Mouse (Mus musculus) forebrain, embryonic 11.5 days (tissue): ENCODE data around the gene Fth1. TPM values are rescaled to one million over a fixed set of nuclear protein-coding genes. Genes with fewer than 3 reads are reported as not detected.

Source experiments
- ATAC-seq: fragments of 200-750 bp; cut with Nextera tagmentation; replicated peaks from 2 replicates; pipeline ENCODE4 v1.8.0; 2017; ENCODE audit warnings: moderate TSS enrichment; ENCODE audit not compliant: low FRiP score
- DNase-seq: peaks from one replicate; pipeline ENCODE4 v3.0.0-alpha.2; 2017; ENCODE audit warnings: low spot score
- H3K27ac ChIP-seq: fragments of 300-500 bp; sonication (generic); 2 replicates; pipeline ENCODE4 v1.5.1; 2014; ENCODE audit warnings: low read depth, low read length
- H3K27me3 ChIP-seq: fragments of 300-500 bp; sonication (generic); 2 replicates; pipeline ENCODE4 v1.6.1; 2014; ENCODE audit warnings: mild to moderate bottlenecking, low read length, mixed read lengths; ENCODE audit not compliant: control insufficient read depth, insufficient read depth
- H3K36me3 ChIP-seq: fragments of 300-500 bp; sonication (generic); 2 replicates; pipeline ENCODE4 v1.6.1; 2014; ENCODE audit warnings: mild to moderate bottlenecking, low read length, moderate library complexity, mixed read lengths; ENCODE audit not compliant: control insufficient read depth, insufficient read depth
- H3K4me1 ChIP-seq: fragments of 300-500 bp; sonication (generic); replicated peaks from 2 replicates; pipeline ENCODE4 v1.6.1; 2014; ENCODE audit warnings: low read length, mixed read lengths; ENCODE audit not compliant: control insufficient read depth, insufficient read depth
- H3K4me2 ChIP-seq: fragments of 300-500 bp; sonication (generic); 2 replicates; pipeline ENCODE4 v1.6.1; 2014; ENCODE audit warnings: low read depth, mild to moderate bottlenecking, low read length, moderate library complexity, mixed read lengths; ENCODE audit not compliant: severe bottlenecking
- H3K4me3 ChIP-seq: fragments of 300-500 bp; sonication (generic); 2 replicates; pipeline ENCODE4 v1.5.1; 2014; ENCODE audit warnings: low read depth, low read length
- H3K9ac ChIP-seq: fragments of 300-500 bp; sonication (generic); 2 replicates; pipeline ENCODE4 v1.6.1; 2014; ENCODE audit warnings: low read length
- H3K9me3 ChIP-seq: fragments of 300-500 bp; sonication (generic); 2 replicates; pipeline ENCODE4 v1.6.1; 2016; ENCODE audit warnings: low read length, mixed read lengths; ENCODE audit not compliant: control insufficient read depth
- WGBS: fragments of 180-500 bp; shearing (Covaris S2); extraction: QIAGEN DNeasy Blood & Tissue Kit; methylation state at CpG from one replicate; pipeline ENCODE4 v1.1.7; 2014; 5-methylcytosine and 5-hydroxymethylcytosine counted together
- polyA plus RNA-seq: library from polyadenylated mRNA; unstranded; fragments of >200 nt; fragmentation: Nextera tagmentation; extraction: Ambion mirVana; gene quantifications from 2 replicates; pipeline ENCODE4 v1.2.1, GENCODE M21; 2014

Fth1 gene
- polyA plus RNA-seq, 1 experiment from 2014 or later, result 1,333 TPM

DNA sequence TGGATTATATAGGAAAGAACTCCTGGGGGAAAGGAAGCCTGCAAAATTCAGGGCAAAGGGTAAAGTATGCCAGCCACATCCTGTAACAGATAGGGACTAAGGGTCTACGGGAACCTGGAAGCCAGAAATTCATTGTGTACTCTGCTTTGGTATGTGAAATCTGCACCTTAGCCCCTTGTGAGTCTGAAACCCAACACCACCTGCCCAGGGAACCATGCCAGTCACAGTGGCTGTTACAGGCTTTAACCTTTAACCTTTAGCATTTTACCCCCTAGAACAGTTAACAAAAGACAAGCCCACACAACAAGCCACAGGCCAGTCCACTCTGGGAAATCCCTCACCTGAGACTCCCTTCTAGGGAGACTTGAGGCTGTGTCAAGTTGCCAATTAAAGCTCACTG, 38.6 kb upstream of the Fth1 start:
- Histone ChIP-seq H3K9ac (no peak overlapping the region), H3K4me1 (peaks cover 2% of the 10 kb centered on the region; the same call in 1 of the 2 replicates), H3K36me3 (no peaks in the 10 kb centered on the region), H3K4me3 (no peak overlapping the region), H3K4me2 (no peak overlapping the region), H3K27ac (no peak overlapping the region), H3K9me3 (no peaks in the 10 kb centered on the region), H3K27me3 (no peaks in the 10 kb centered on the region)
- no peak for ATAC-seq
- 52% methylated on average over 1 of the region's 1 CpGs for WGBS
- DNase-seq, result no peak

DNA sequence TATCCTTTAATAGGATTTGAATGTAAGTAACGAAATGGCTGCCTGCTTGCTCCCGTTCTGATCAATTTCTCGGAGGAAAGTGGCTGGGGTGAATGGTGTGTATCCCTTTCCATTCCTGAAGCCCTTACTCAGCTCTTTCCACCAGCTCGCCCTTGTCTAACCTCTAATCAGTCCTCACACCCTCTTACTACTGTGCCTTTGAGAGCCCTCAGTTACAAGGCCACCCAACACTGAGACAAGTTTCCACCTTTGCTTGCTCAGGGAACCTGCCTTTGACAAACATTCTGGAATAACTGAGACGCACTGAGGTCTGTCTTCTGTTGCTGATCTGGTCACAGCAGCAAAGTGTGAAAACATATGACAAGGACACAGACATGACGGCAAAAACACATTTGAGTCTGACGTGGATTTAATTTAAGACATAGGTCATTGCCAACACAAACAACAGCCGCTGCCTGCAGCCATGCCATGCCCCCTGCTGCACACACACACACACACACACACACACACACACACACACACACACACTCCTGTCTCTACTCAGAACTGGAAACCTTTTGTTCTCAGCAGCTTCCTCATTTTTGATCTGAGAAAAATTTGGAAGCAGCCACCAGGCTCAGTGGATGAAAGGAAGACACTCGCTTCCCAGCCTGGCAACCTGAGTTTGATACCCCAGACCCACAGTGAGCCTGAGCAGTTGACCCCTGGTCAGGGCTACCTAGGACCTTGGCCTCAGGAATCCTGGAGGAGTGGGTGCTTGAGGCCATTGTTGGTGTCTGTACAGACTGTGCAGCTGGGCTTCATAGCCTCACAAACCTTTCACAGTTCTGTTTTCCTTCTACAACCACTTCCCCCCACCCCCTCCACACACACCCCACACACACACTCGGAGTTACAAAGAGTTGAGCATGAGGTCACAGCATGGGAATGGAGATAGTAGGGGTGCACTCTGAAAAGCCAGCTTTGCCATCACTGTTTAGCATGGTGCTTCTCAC, 37.6 kb upstream of the Fth1 start:
- H3K27me3 ChIP-seq, result no peaks in the 10 kb centered on the region
- H3K4me1 ChIP-seq, result peaks cover 2% of the 10 kb centered on the region; the same call in 1 of the 2 replicates
- 74% methylated on average over 10 of the region's 10 CpGs for WGBS
- no peak overlapping the region for H3K4me3 ChIP-seq
- ATAC-seq (no peak), DNase-seq (no peak)
- H3K9ac ChIP-seq, result no peak overlapping the region
- no peaks in the 10 kb centered on the region for H3K36me3 ChIP-seq
- no peak overlapping the region for H3K27ac ChIP-seq
- no peak overlapping the region for H3K4me2 ChIP-seq
- H3K9me3 ChIP-seq, result no peaks in the 10 kb centered on the region

DNA sequence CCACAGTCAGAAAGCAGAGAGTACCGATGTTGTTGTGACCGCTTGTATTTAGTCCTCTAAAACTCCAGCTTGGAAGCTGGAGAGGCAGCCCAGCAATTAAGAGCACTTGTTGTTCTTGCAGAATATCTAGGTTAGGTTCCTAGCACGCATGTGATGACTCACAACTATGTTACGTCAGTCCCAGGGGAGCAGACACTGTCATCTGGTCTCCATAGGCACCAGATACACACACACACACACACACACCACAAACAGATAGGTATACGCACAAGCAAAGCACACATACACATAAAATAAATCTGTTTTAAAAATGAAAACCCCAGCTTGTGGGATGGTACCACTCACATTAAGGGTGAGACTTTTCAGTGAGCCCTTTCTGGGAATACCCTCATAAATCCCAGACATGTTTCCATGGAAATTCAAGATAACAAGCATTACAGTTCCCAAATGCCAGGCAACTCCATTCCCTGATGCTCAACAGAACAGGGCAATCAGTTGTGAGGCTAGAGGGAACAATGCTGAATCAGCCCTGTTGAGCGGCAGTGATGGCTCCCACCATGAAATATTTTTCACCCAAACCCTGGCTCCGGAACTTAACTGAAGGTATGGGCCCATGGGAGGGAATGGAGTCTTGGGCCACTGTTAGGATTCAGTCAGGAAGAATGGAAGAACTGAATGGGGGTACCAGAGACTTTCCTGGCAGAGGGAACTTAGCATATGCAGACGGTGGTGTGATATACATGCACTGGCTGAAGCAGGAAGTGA, 34.4 kb upstream of the Fth1 start:
- Histone ChIP-seq H3K36me3 (no peaks in the 10 kb centered on the region), H3K9me3 (no peaks in the 10 kb centered on the region), H3K9ac (no peak overlapping the region), H3K4me1 (no peaks in the 10 kb centered on the region; the same call in 1 of the 2 replicates), H3K27ac (no peak overlapping the region), H3K27me3 (no peaks in the 10 kb centered on the region), H3K4me3 (no peak overlapping the region), H3K4me2 (no peak overlapping the region)
- DNase-seq (no peak), ATAC-seq (no peak)
- WGBS, result 94% methylated on average over 8 of the region's 8 CpGs

DNA sequence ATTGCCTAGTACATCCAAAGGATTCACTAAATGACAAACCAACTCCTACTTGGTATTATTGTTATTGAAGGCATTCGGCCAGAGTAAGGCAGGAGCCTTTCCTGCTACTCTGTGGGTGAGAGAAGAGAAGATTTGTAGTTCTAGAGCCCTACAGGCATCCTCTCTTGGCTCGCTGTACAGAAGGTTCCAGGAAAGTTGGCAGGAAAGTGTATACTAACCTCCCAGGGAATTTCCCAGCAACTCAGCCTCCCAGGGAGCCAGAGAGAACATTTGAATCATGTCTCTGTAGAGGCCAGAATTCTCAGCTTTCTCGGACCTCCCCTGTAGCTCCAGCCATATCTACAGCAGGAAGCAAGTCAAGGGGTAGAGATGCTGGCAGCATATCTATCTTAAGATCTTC, 33.4 kb upstream of the Fth1 start:
- 88% methylated on average over 3 of the region's 3 CpGs for WGBS
- Histone ChIP-seq H3K4me3 (no peak overlapping the region), H3K4me2 (no peak overlapping the region), H3K27me3 (no peaks in the 10 kb centered on the region), H3K4me1 (no peaks in the 10 kb centered on the region), H3K9me3 (no peaks in the 10 kb centered on the region), H3K27ac (no peak overlapping the region), H3K36me3 (no peaks in the 10 kb centered on the region), H3K9ac (no peak overlapping the region)
- DNase-seq (no peak), ATAC-seq (no peak)

DNA sequence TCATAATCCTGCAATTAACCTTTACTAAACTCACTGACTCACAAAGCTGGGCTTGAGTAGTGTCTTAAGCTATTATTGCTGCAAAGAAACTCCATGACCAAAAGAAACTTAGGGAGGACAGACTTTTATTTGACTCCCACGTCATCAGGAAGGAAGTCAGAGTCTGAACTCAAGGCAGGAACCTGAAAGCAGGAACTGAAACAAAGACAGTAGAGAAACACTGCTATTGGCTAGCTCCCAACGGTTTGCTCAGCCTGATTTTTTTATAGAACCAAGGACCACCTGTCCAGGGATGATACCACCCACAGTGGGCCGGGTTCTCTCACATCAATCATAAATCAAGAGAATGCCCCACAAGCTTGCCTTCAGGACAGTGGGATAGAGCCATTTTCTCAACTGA, 28.0 kb upstream of the Fth1 start:
- H3K27me3 ChIP-seq, result no peaks in the 10 kb centered on the region
- H3K9ac ChIP-seq, result no peak overlapping the region
- no peak overlapping the region for H3K4me3 ChIP-seq
- H3K27ac ChIP-seq, result no peak overlapping the region
- ATAC-seq (no peak), DNase-seq (no peak)
- H3K9me3 ChIP-seq, result no peaks in the 10 kb centered on the region
- peaks cover 3% of the 10 kb centered on the region; the same call in 1 of the 2 replicates for H3K4me1 ChIP-seq
- no peaks in the 10 kb centered on the region for H3K36me3 ChIP-seq
- WGBS, result 79% methylated on average over 3 of the region's 3 CpGs
- no peak overlapping the region for H3K4me2 ChIP-seq

DNA sequence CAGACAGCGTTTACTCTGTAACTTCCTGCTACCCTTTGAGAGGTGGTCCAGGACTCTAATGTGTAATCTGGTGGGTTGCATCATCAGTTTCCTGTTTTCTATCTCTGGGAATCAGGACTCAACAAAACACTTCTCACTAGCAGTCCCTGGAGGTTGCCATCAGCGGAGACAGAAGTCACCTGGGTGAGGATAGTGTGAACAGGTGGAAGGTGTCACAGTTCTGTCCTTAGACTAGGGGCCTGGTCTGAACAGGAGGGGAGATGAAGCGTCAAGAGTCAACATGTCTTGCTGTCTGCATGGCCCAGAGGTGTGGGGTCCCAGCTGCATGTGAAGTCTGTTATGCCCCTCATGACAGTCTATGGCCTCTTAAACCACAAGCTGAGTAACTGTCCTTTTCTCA, 27.5 kb upstream of the Fth1 start:
- ATAC-seq, result no peak

DNA sequence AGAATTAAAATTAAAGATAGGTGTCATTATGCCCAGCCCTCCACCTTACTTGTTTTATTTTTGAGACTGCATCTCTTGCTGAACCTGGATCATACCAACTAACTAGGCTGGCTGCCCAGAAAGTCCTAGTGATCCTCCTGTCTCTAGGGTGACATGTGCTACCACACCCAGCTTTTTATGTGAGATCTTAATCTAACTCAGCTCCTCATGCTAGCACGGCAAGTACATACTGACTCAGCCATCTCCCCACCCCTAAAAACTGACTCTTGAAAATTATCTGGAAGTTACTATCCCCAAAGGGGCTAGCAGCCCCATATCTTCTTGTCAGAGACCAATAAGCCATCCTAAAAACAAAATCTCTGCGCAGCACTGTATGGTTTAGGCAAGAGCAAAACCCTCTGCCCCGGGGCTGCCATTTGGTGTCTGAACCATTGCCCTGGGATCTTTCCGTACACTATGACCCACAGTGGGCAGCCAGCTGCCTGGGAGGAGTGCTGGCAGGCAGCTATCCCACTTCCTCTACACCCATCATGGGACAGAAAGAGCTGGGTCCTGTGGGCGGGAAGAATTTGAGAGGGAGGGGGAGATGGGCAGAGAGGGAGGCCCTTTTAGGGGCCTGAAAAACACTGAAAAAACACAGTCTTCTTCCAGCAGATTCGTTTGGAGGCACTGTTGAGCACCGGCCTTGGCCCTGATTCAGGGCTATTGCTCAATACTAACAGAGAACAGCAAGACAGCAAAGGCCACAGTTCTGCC, 26.2 kb upstream of the Fth1 start:
- Histone ChIP-seq H3K36me3 (no peaks in the 10 kb centered on the region), H3K27ac (no peak overlapping the region), H3K9ac (0 out of 2 replicates have a peak overlapping the region, but pooled peaks have one; percentile 16), H3K4me1 (peaks cover 3% of the 10 kb centered on the region; the same call in 1 of the 2 replicates), H3K4me3 (no peak overlapping the region), H3K9me3 (no peaks in the 10 kb centered on the region), H3K27me3 (no peaks in the 10 kb centered on the region), H3K4me2 (no peak overlapping the region)
- WGBS, result 53% methylated on average over 7 of the region's 7 CpGs
- DNase-seq (no peak), ATAC-seq (no peak)

More for the DNA sequence above, 27.5 kb upstream of the Fth1 start:
- no peaks in the 10 kb centered on the region for H3K36me3 ChIP-seq
- H3K4me1 ChIP-seq, result peaks cover 3% of the 10 kb centered on the region; the same call in 1 of the 2 replicates
- WGBS, result 94% methylated on average over 3 of the region's 3 CpGs
- no peaks in the 10 kb centered on the region for H3K27me3 ChIP-seq
- H3K4me3 ChIP-seq, result no peak overlapping the region
- no peak for DNase-seq
- H3K4me2 ChIP-seq, result no peak overlapping the region
- H3K9ac ChIP-seq, result no peak overlapping the region
- no peaks in the 10 kb centered on the region for H3K9me3 ChIP-seq
- H3K27ac ChIP-seq, result no peak overlapping the region

DNA sequence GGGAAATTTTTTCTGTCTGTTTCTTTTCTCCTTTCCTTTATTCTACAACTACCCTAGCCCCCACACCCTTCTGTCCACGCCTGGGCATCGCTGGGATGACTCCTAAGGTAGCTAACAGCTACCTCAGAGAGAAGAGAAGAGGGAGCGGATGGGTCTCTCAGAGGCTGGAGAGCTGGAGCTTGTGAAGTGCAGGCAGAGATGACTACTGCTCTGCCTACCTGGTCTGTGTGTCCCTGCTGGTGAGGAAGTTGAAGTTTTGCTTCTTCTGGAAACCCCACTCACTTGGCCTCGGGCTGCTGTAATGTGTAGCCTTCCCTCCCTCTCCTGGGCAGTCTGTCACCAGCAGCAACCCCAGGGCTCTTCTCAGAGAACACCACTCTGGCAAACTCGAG, 25.6 kb upstream of the Fth1 start:
- DNase-seq (no peak), ATAC-seq (no peak)
- H3K27me3 ChIP-seq, result no peaks in the 10 kb centered on the region
- WGBS, result 58% methylated on average over 5 of the region's 5 CpGs
- H3K4me3 ChIP-seq, result no peak overlapping the region
- H3K27ac ChIP-seq, result no peak overlapping the region
- no peak overlapping the region for H3K9ac ChIP-seq
- H3K4me2 ChIP-seq, result no peak overlapping the region
- H3K36me3 ChIP-seq, result no peaks in the 10 kb centered on the region
- peaks cover 3% of the 10 kb centered on the region; the same call in 1 of the 2 replicates for H3K4me1 ChIP-seq
- no peaks in the 10 kb centered on the region for H3K9me3 ChIP-seq
